Mouse (Mus musculus) brain, embryonic 14.5 days (tissue): ENCODE measurements around the gene Hdac7.

Source experiments
- CTCF ChIP-seq: fragments of 200-500 bp; IDR thresholded peaks from 2 replicates; pipeline ENCODE4 v1.5.1; 2012; ENCODE audit warnings: inconsistent platforms, mild to moderate bottlenecking, moderate library complexity, borderline replicate concordance; ENCODE audit not compliant: insufficient read depth, insufficient read length; ENCODE audit errors: extremely low read depth
- POLR2A ChIP-seq: fragments of 200-500 bp; IDR thresholded peaks from 2 replicates; pipeline ENCODE4 v1.6.1; 2012; ENCODE audit warnings: mild to moderate bottlenecking, inconsistent platforms, borderline replicate concordance; ENCODE audit not compliant: poor library complexity, insufficient read depth, insufficient read length, severe bottlenecking; ENCODE audit errors: extremely low read depth

GRCm38 (mm10) chr15:97873717-97874116, 29.4 kb upstream of the Hdac7 start:
- TF ChIP-seq POLR2A, result no peak
- TF ChIP-seq CTCF, result no peak
